Mouse (Mus musculus): ENCODE results near the gene Mmd2.

DNA sequence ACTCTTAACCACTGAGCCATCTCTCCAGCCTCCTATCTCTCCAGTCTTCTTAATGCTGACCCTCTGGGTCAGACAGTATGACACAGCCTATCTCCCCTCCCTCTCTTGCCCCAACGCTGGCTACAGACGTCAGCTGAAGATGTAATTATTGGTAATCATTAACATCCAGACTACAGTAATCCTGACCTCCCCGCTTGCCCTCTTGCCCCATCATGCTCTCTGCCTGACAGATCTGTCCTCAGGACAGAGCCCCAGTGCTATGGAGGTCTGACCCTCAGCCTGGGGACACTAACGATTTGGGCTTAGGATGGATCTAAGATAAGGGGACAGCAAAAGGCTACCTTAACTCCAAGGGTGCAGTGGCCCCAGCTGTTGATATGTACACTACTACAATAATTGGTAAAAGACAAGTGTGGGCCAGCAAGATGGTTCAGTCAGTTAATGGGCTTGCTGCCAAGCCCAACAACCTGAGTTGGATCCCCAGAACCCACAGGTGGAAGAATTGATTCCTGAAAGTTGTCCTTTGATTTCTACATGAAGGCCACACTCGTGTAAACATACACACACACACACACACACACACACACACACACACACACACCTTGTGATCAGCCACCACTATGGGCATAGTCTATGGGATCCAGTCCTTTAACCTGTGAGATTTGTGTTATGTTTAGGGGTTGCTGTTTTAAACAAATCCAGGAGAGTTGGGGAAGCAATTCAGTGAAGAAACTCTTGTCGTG lies 10.8 kb downstream of the Mmd2 start:
- TF ChIP-seq POLR2A (IDR thresholded peaks at IDR 0.05; ENCODE audit: insufficient read depth, low read length): no peak
- no peak for TF ChIP-seq CTCF (IDR thresholded peaks at IDR 0.05; ENCODE audit: low read depth, low read length)
- no peak for TF ChIP-seq EP300 (IDR thresholded peaks at IDR 0.05; ENCODE audit: insufficient read depth, low read depth, low read length)
